Mouse (Mus musculus): ENCODE measurements around the gene Dis3l.
"Not testable (repeated sequence)": the region's sequence is repeated elsewhere in the genome, so short reads cannot be mapped to it uniquely, and the experiment has no call there.

Gene Dis3l

GRCm38 (mm10) chr9:64316986-64317385 is 24.1 kb downstream of the Dis3l start:
- no peak for DNase-seq (ENCODE audit: low spot score)

- no peak for DNase-seq (ENCODE audit: low spot score)
These were observed 26.4 kb downstream of the Dis3l start for GRCm38 (mm10) chr9:64314696-64315095.

- DNase-seq (ENCODE audit: low spot score): no peak
These were observed 29.0 kb downstream of the Dis3l start for GRCm38 (mm10) chr9:64312128-64312527.

GRCm38 (mm10) chr9:64310996-64311785 is 29.9 kb downstream of the Dis3l start:
- peak; percentile 22 for DNase-seq (ENCODE audit: low spot score)

GRCm38 (mm10) chr9:64306476-64307312 is 34.4 kb downstream of the Dis3l start:
- DNase-seq (ENCODE audit: low spot score): no peak

- DNase-seq (ENCODE audit: low spot score): not testable (repeated sequence)
These were observed 38.0 kb downstream of the Dis3l start for GRCm38 (mm10) chr9:64303086-64303485.

GRCm38 (mm10) chr9:64282404-64282987 is 58.6 kb downstream of the Dis3l start:
- DNase-seq (ENCODE audit: low spot score): no peak

- no peak for DNase-seq (ENCODE audit: low spot score)
These were observed 59.3 kb downstream of the Dis3l start for GRCm38 (mm10) chr9:64281781-64282178.

- DNase-seq (ENCODE audit: low spot score): peak; percentile 95
These were observed 59.8 kb downstream of the Dis3l start, which contains the start of gene Tipin for GRCm38 (mm10) chr9:64281105-64281780. TSS of gene Tipin (plus strand) at chr9:64281581.

- no peak for DNase-seq (ENCODE audit: low spot score)
These were observed 62.3 kb downstream of the Dis3l start for GRCm38 (mm10) chr9:64278665-64279310.

GRCm38 (mm10) chr9:64277706-64278105 is 63.4 kb downstream of the Dis3l start:
- peak; percentile 50 for DNase-seq (ENCODE audit: low spot score)

- DNase-seq (ENCODE audit: low spot score): no peak
These were observed 66.2 kb downstream of the Dis3l start for GRCm38 (mm10) chr9:64274919-64275318.

GRCm38 (mm10) chr9:64274291-64274690 is 66.8 kb downstream of the Dis3l start:
- no peak for DNase-seq (ENCODE audit: low spot score)

- no peak for DNase-seq (ENCODE audit: low spot score)
These were observed 67.3 kb downstream of the Dis3l start for GRCm38 (mm10) chr9:64273757-64274156.

- no peak for DNase-seq (ENCODE audit: low spot score)
These were observed 68.5 kb downstream of the Dis3l start for GRCm38 (mm10) chr9:64272611-64273010.

GRCm38 (mm10) chr9:64271249-64271648 is 69.8 kb downstream of the Dis3l start:
- DNase-seq (ENCODE audit: low spot score): no peak

GRCm38 (mm10) chr9:64268836-64269235 is 72.3 kb downstream of the Dis3l start:
- DNase-seq (ENCODE audit: low spot score): not testable (repeated sequence)

- no peak for DNase-seq (ENCODE audit: low spot score)
These were observed 72.9 kb downstream of the Dis3l start for GRCm38 (mm10) chr9:64268196-64268595.

GRCm38 (mm10) chr9:64267231-64267630 is 73.9 kb downstream of the Dis3l start:
- no peak for DNase-seq (ENCODE audit: low spot score)

- no peak for DNase-seq (ENCODE audit: low spot score)
These were observed 76.3 kb downstream of the Dis3l start for GRCm38 (mm10) chr9:64264813-64265212.

- peak; percentile 51 for DNase-seq (ENCODE audit: low spot score)
These were observed 80.1 kb downstream of the Dis3l start for GRCm38 (mm10) chr9:64261023-64261422.
